Mouse (Mus musculus): ENCODE measurements at regions not wholly inside any gene's neighbourhood (a gene's known extent, or its start where the extent isn't known, plus 50 kb on each side); places are given as distances from the start of the nearest gene placed in this dataset.

- no peak overlapping the region for H3K4me3 ChIP-seq (ENCODE audit: low read depth, low read length)
- no peak for TF ChIP-seq CTCF (IDR thresholded peaks at IDR 0.05; ENCODE audit: low read depth)
- TF ChIP-seq EP300 (optimal IDR thresholded peaks at IDR 0.05) = no peak
- no peak overlapping the region for H3K27ac ChIP-seq (replicated peaks)
- H3K9me3 ChIP-seq (ENCODE audit: control insufficient read depth, low read length) = no peaks in the 10 kb centered on the region
- DNase-seq (ENCODE audit: low spot score) (no peak), ATAC-seq (ENCODE audit: low FRiP score, low TSS enrichment) (no peak)
- no peaks in the 10 kb centered on the region for H3K36me3 ChIP-seq (ENCODE audit: control insufficient read depth, insufficient read depth, low read length)
- no peak overlapping the region for H3K4me2 ChIP-seq (replicated peaks; ENCODE audit: low read depth)
- H3K27me3 ChIP-seq (ENCODE audit: control insufficient read depth, insufficient read depth, low read length) = no peaks in the 10 kb centered on the region
- no peak overlapping the region for H3K9ac ChIP-seq (ENCODE audit: low read length)
- no peaks in the 10 kb centered on the region for H3K4me1 ChIP-seq (replicated peaks; ENCODE audit: control insufficient read depth, insufficient read depth)
- WGBS = 66% methylated on average over 2 of the region's 2 CpGs
Observed at GRCm38 (mm10) chr1:88586128-88586527, 76.3 kb upstream of the Glrp1 start.

GRCm38 (mm10) chr1:88584515-88585033, 74.7 kb upstream of the Glrp1 start:
- no peak for ATAC-seq (ENCODE audit: low FRiP score, low TSS enrichment)
- Histone ChIP-seq H3K27me3 (ENCODE audit: control insufficient read depth, insufficient read depth, low read length) (no peaks in the 10 kb centered on the region), H3K9ac (ENCODE audit: low read length) (no peak overlapping the region), H3K27ac (replicated peaks) (no peak overlapping the region), H3K9me3 (ENCODE audit: control insufficient read depth, low read length) (no peaks in the 10 kb centered on the region), H3K4me2 (replicated peaks; ENCODE audit: low read depth) (no peak overlapping the region), H3K36me3 (ENCODE audit: control insufficient read depth, insufficient read depth, low read length) (no peaks in the 10 kb centered on the region), H3K4me3 (ENCODE audit: low read depth, low read length) (no peak overlapping the region), H3K4me1 (replicated peaks; ENCODE audit: control insufficient read depth, insufficient read depth) (no peaks in the 10 kb centered on the region)
- WGBS = 58% methylated on average over 5 of the region's 5 CpGs
- DNase-seq (ENCODE audit: low spot score) = no peak
- TF ChIP-seq CTCF (IDR thresholded peaks at IDR 0.05; ENCODE audit: low read depth) (no peak), EP300 (optimal IDR thresholded peaks at IDR 0.05) (no peak)

- ATAC-seq (ENCODE audit: low FRiP score, low TSS enrichment) (no peak), DNase-seq (ENCODE audit: low spot score) (no peak)
- no peaks in the 10 kb centered on the region for H3K27me3 ChIP-seq (ENCODE audit: control insufficient read depth, insufficient read depth, low read length)
- H3K36me3 ChIP-seq (ENCODE audit: control insufficient read depth, insufficient read depth, low read length) = no peaks in the 10 kb centered on the region
- no peak overlapping the region for H3K4me2 ChIP-seq (replicated peaks; ENCODE audit: low read depth)
- H3K9ac ChIP-seq (ENCODE audit: low read length) = no peak overlapping the region
- TF ChIP-seq CTCF (IDR thresholded peaks at IDR 0.05; ENCODE audit: low read depth) = no peak
- no peak for TF ChIP-seq EP300 (optimal IDR thresholded peaks at IDR 0.05)
- no peaks in the 10 kb centered on the region for H3K4me1 ChIP-seq (replicated peaks; ENCODE audit: control insufficient read depth, insufficient read depth)
- no peak overlapping the region for H3K4me3 ChIP-seq (ENCODE audit: low read depth, low read length)
- no peak overlapping the region for H3K27ac ChIP-seq (replicated peaks)
- H3K9me3 ChIP-seq (ENCODE audit: control insufficient read depth, low read length) = no peaks in the 10 kb centered on the region
Observed at GRCm38 (mm10) chr1:88578231-88578620, 68.4 kb upstream of the Glrp1 start.

GRCm38 (mm10) chr1:88577498-88578230, 67.8 kb upstream of the Glrp1 start:
- no peaks in the 10 kb centered on the region for H3K9me3 ChIP-seq (ENCODE audit: control insufficient read depth, low read length)
- no peaks in the 10 kb centered on the region for H3K36me3 ChIP-seq (ENCODE audit: control insufficient read depth, insufficient read depth, low read length)
- H3K4me1 ChIP-seq (replicated peaks; ENCODE audit: control insufficient read depth, insufficient read depth) = no peaks in the 10 kb centered on the region
- H3K27me3 ChIP-seq (ENCODE audit: control insufficient read depth, insufficient read depth, low read length) = no peaks in the 10 kb centered on the region
- no peak overlapping the region for H3K4me2 ChIP-seq (replicated peaks; ENCODE audit: low read depth)
- peak; percentile 24 for DNase-seq (ENCODE audit: low spot score)
- 34% methylated on average over 12 of the region's 12 CpGs for WGBS
- no peak for TF ChIP-seq EP300 (optimal IDR thresholded peaks at IDR 0.05)
- no peak for TF ChIP-seq CTCF (IDR thresholded peaks at IDR 0.05; ENCODE audit: low read depth)
- H3K9ac ChIP-seq (ENCODE audit: low read length) = no peak overlapping the region
- ATAC-seq (ENCODE audit: low FRiP score, low TSS enrichment) = no peak
- no peak overlapping the region for H3K4me3 ChIP-seq (ENCODE audit: low read depth, low read length)
- H3K27ac ChIP-seq (replicated peaks) = no peak overlapping the region

GRCm38 (mm10) chr1:88575917-88576669, 66.2 kb upstream of the Glrp1 start:
- Histone ChIP-seq H3K27me3 (ENCODE audit: control insufficient read depth, insufficient read depth, low read length) (no peaks in the 10 kb centered on the region), H3K27ac (replicated peaks) (no peak overlapping the region), H3K9ac (ENCODE audit: low read length) (no peak overlapping the region), H3K4me1 (replicated peaks; ENCODE audit: control insufficient read depth, insufficient read depth) (no peaks in the 10 kb centered on the region), H3K36me3 (ENCODE audit: control insufficient read depth, insufficient read depth, low read length) (no peaks in the 10 kb centered on the region), H3K9me3 (ENCODE audit: control insufficient read depth, low read length) (no peaks in the 10 kb centered on the region), H3K4me2 (replicated peaks; ENCODE audit: low read depth) (peak overlapping the region; percentile 27; the same call in 1 of the 2 replicates), H3K4me3 (ENCODE audit: low read depth, low read length) (no peak overlapping the region)
- WGBS = 41% methylated on average over 14 of the region's 14 CpGs
- ATAC-seq (ENCODE audit: low FRiP score, low TSS enrichment) (no peak), DNase-seq (ENCODE audit: low spot score) (peak; percentile 31)
- no peak for TF ChIP-seq CTCF (IDR thresholded peaks at IDR 0.05; ENCODE audit: low read depth)
- no peak for TF ChIP-seq EP300 (optimal IDR thresholded peaks at IDR 0.05)

GRCm38 (mm10) chr1:88575291-88575690, 65.4 kb upstream of the Glrp1 start:
- Histone ChIP-seq H3K27ac (replicated peaks) (no peak overlapping the region), H3K9ac (ENCODE audit: low read length) (no peak overlapping the region), H3K4me3 (ENCODE audit: low read depth, low read length) (no peak overlapping the region), H3K9me3 (ENCODE audit: control insufficient read depth, low read length) (no peaks in the 10 kb centered on the region), H3K4me2 (replicated peaks; ENCODE audit: low read depth) (no peak overlapping the region), H3K27me3 (ENCODE audit: control insufficient read depth, insufficient read depth, low read length) (no peaks in the 10 kb centered on the region), H3K36me3 (ENCODE audit: control insufficient read depth, insufficient read depth, low read length) (no peaks in the 10 kb centered on the region), H3K4me1 (replicated peaks; ENCODE audit: control insufficient read depth, insufficient read depth) (no peaks in the 10 kb centered on the region)
- TF ChIP-seq EP300 (optimal IDR thresholded peaks at IDR 0.05) = no peak
- no peak for TF ChIP-seq CTCF (IDR thresholded peaks at IDR 0.05; ENCODE audit: low read depth)
- DNase-seq (ENCODE audit: low spot score) (no peak), ATAC-seq (ENCODE audit: low FRiP score, low TSS enrichment) (no peak)
- WGBS = 62% methylated on average over 4 of the region's 4 CpGs
